Mouse (Mus musculus) heart, adult 2 months (tissue): ENCODE measurements around the gene Gbx2. TPM values are rescaled to one million over a fixed set of nuclear protein-coding genes. Genes with fewer than 3 reads are reported as not detected.

Source experiments
- DNase-seq, 2 experiments: peaks; one replicate each; pipeline ENCODE4 v3.0.0; 2021
- H3K27ac ChIP-seq: fragments of 200-600 bp; 2 replicates; pipeline ENCODE4 v1.8.1; 2022
- H3K27me3 ChIP-seq: fragments of 200-500 bp; 2 replicates; pipeline ENCODE4 v1.6.1; 2012; ENCODE audit warnings: mild to moderate bottlenecking, low read length, inconsistent platforms, mixed read lengths; ENCODE audit not compliant: control insufficient read depth, insufficient read depth
- H3K36me3 ChIP-seq: fragments of 200-500 bp; 2 replicates; pipeline ENCODE4 v1.6.1; 2012; ENCODE audit warnings: low read length, inconsistent platforms; ENCODE audit not compliant: control insufficient read depth, insufficient read depth
- H3K4me1 ChIP-seq: fragments of 200-500 bp; 2 replicates; pipeline ENCODE4 v1.6.1; 2011; ENCODE audit warnings: low read length; ENCODE audit not compliant: control insufficient read depth, insufficient read depth
- H3K4me3 ChIP-seq: fragments of 200-600 bp; 2 replicates; pipeline ENCODE4 v1.8.1; 2022
- H3K79me2 ChIP-seq: fragments of 200-500 bp; replicated peaks from 2 replicates; pipeline ENCODE4 v1.6.1; 2012; ENCODE audit warnings: mild to moderate bottlenecking, inconsistent platforms, low read length, moderate library complexity, mixed read lengths; ENCODE audit not compliant: control insufficient read depth, insufficient read depth
- H3K9ac ChIP-seq: fragments of 200-500 bp; 2 replicates; pipeline ENCODE4 v1.6.1; 2012; ENCODE audit warnings: low read depth, mild to moderate bottlenecking, control low read depth, inconsistent platforms, low read length, mixed read lengths
- CTCF ChIP-seq: fragments of 200-600 bp; IDR thresholded peaks from 2 replicates; pipeline ENCODE4 v1.8.1; 2022; ENCODE audit warnings: antibody characterized with exemption, mild to moderate bottlenecking, moderate library complexity
- EP300 ChIP-seq: fragments of 200-500 bp; IDR thresholded peaks from 2 replicates; pipeline ENCODE4 v1.6.1; 2011; ENCODE audit warnings: low read depth, low read length, control low read depth; ENCODE audit not compliant: insufficient read depth
- POLR2A ChIP-seq: fragments of 200-500 bp; IDR thresholded peaks from 2 replicates; pipeline ENCODE4 v1.6.1; 2011; ENCODE audit warnings: mild to moderate bottlenecking, low read depth, low read length, control low read depth; ENCODE audit not compliant: insufficient read depth
- WGBS: fragments of 180-500 bp; shearing (Covaris S2); methylation state at CpG from one replicate; pipeline ENCODE4 v1.1.7; 2018; 5-methylcytosine and 5-hydroxymethylcytosine counted together
- intact Hi-C: fragments of 180-260 bp; cut with DNase I; formaldehyde crosslinking; loops from one replicate; pipeline ENCODE4 v1.15.1; 2025
- long read RNA-seq: library from polyadenylated mRNA; stranded (forward); transcript quantifications from one replicate; pipeline ENCODE4 v2.0.0, GENCODE M21; 2021
- polyA plus RNA-seq: library from polyadenylated mRNA; depleted of rRNA; stranded (reverse); fragments of >200 nt; gene quantifications from 2 replicates; pipeline ENCODE4 v1.2.3, GENCODE M21; 2012; rRNA removed
- total RNA-seq, 2 experiments: library from RNA; stranded (reverse); gene quantifications; 2 replicates each; pipeline ENCODE4 v1.2.3; 2021

Gbx2 gene
- total RNA-seq (under 1 TPM; 0.18 to 0.21 TPM), polyA plus RNA-seq (0.12 and 0.14 TPM in 2 replicates)
- long read RNA-seq, result 0 reads

DNA sequence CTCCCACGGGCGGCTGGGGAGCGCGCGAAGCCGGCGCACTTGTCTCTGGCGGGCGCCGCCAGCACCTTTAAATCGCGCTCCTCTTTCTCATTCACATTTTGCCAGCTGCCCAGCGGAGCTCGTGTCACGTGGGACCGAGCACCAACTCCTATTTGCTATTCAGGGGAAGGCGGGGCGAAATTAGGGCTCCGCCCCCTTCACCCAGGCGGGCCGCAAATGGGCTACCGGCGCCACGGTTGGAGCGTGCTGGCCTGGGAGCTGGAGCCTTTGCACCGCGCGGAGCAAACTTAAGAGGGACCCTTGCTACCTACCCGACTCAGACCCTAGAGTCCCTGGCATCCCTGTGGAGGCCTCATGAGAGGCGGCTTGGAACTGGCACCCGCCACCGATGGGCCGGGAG, at the start of gene Gbx2:
Gene Gbx2, minus strand, starts transcription at position 60 of the 400 bp plus-strand sequence.
- H3K9ac ChIP-seq, result 0 out of 2 replicates have a peak within 1 kb of the TSS, but pooled peaks have one; percentile 22
- H3K4me1 ChIP-seq, result no peaks in the 10 kb centered on the region; the same call in 1 of the 2 replicates
- DNase-seq, result peak in 1 of 2 experiments; percentile 33
- TF ChIP-seq EP300 (no peak), POLR2A (no peak), CTCF (no peak)
- no peaks in the 10 kb centered on the region for H3K79me2 ChIP-seq
- intact Hi-C loops, result no loop called here
- peaks cover 56% of the 10 kb centered on the region for H3K27me3 ChIP-seq
- WGBS, result 2% methylated on average over 33 of the region's 33 CpGs
- H3K27ac ChIP-seq, result no peak within 1 kb of the TSS
- H3K36me3 ChIP-seq, result no peaks in the 10 kb centered on the region
- peak within 1 kb of the TSS; percentile 39 for H3K4me3 ChIP-seq

DNA sequence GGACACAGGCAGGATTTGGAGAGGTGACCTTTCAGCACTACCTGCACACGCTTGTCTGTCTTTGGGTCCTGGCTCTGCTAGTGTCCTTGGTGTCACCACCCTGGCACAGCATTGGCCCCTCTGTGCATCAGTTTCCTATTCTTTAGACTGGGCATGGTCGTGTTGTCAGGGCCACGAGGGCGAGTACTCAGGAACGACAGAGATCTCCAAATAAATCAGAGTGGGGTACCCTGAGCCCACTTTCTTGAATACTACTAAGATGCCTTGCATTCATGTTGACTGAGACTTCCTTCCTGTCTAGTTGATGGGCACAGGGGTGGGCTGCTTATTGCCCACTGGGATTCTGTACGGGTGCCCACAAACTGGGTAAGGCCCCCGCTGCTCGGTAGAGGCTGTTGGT, 46.3 kb upstream of the Gbx2 start:
- 88% methylated on average over 8 of the region's 8 CpGs for WGBS
- DNase-seq, result no peak

DNA sequence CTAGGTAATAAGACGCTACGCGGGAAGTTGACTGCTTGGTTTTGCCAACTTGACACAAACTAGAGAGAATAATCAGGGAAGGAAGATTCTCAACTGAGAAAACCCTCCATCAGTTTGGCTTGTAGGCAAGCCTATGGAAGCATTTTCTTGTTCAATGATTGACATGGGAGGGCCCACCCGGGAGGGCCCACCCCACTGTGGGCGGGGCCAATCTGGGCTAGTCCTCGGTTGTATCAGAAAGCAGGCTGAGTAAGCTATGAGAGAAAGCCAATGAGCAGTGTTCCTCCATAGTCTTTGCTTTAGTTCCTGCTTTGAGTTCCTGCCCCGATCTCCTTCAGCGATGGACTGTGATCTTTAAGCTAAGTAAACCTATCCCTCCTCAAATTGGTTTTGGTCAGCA, 45.4 kb upstream of the Gbx2 start:
- 77% methylated on average over 8 of the region's 8 CpGs for WGBS
- Histone ChIP-seq H3K27ac (no peak overlapping the region), H3K9ac (no peak overlapping the region), H3K4me3 (no peak overlapping the region), H3K36me3 (no peaks in the 10 kb centered on the region), H3K4me1 (no peaks in the 10 kb centered on the region), H3K79me2 (no peaks in the 10 kb centered on the region), H3K27me3 (no peaks in the 10 kb centered on the region)
- DNase-seq, result no peak
- no peak for TF ChIP-seq CTCF
- intact Hi-C loops, result no loop called here

More for the DNA sequence above, 46.3 kb upstream of the Gbx2 start:
- no peaks in the 10 kb centered on the region for H3K79me2 ChIP-seq
- no peaks in the 10 kb centered on the region for H3K4me1 ChIP-seq
- TF ChIP-seq POLR2A, result no peak
- TF ChIP-seq EP300, result no peak
- no peak for TF ChIP-seq CTCF
- no peak overlapping the region for H3K4me3 ChIP-seq
- intact Hi-C loops, result no loop called here
- H3K27ac ChIP-seq, result no peak overlapping the region
- H3K36me3 ChIP-seq, result no peaks in the 10 kb centered on the region
- H3K27me3 ChIP-seq, result no peaks in the 10 kb centered on the region
- no peak overlapping the region for H3K9ac ChIP-seq

DNA sequence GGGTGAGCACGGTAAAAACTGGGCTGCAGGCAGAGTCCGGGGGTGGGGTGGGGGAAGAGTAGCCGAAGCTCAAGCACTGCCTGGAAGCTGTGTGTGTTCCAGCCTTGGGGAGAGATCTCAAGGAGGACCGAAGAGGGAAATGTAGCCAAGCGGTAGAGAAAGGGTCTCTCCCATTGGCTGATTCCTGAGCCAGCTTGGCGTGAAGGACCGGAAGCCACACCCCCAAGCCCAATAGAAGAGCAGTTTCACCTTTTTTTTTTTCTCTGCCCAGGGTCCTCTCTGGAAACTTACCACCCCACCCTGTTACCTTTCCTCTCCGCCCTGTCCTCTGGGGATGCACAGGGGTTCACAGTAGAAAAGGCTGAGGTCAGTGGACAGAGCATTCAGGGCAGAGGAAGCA, 43.6 kb upstream of the Gbx2 start:
- TF ChIP-seq POLR2A (no peak), EP300 (no peak), CTCF (no peak)
- WGBS, result 74% methylated on average over 8 of the region's 8 CpGs
- Histone ChIP-seq H3K4me1 (no peaks in the 10 kb centered on the region), H3K27ac (no peak overlapping the region), H3K79me2 (no peaks in the 10 kb centered on the region), H3K9ac (no peak overlapping the region), H3K27me3 (no peaks in the 10 kb centered on the region), H3K36me3 (no peaks in the 10 kb centered on the region), H3K4me3 (no peak overlapping the region)
- intact Hi-C loops, result no loop called here
- no peak for DNase-seq

DNA sequence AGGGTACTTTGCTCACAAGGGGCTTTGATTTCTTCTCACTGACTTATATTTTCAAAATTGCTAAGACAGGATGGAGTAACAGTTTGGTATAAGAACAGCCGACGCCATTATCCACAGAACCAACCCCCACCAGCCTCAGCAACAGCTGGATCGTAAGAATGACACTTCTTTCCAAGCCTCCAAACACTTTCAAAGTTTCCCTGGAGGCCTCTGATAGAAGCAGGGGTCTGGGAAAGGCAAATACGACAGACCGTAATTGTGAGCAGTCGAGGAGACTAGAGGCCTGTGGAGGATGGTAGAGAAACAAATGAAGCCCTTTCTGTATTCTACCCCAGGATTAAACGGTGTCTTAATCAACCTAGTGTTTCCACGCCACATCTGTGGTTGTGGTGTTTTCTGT, 40.9 kb upstream of the Gbx2 start:
- Histone ChIP-seq H3K27me3 (peaks cover 3% of the 10 kb centered on the region; the same call in 1 of the 2 replicates), H3K36me3 (no peaks in the 10 kb centered on the region), H3K9ac (no peak overlapping the region), H3K4me3 (no peak overlapping the region), H3K79me2 (no peaks in the 10 kb centered on the region), H3K4me1 (no peaks in the 10 kb centered on the region), H3K27ac (no peak overlapping the region)
- TF ChIP-seq EP300 (no peak), CTCF (no peak), POLR2A (no peak)
- intact Hi-C loops, result no loop called here
- no peak for DNase-seq
- 60% methylated on average over 8 of the region's 8 CpGs for WGBS

DNA sequence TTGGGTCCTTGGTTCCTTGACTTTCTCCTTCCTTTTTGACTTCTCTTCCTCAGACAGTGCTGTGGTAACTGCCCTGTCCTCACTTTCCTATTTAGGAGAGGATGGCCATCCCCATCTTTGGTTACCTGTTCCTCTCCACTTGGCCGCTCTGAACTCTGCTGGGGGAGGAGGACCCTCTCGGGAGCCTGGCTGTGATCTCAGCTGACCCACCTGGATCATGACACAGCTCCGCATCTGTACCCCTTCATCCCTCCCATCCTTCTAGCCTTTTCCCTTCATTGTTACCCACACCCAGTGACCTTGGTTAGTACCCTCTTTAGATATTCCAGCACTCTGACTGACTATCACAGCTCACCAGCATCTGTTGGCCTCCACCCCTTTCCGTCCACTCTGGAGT, 38.7 kb upstream of the Gbx2 start:
- TF ChIP-seq POLR2A (no peak), CTCF (no peak), EP300 (no peak)
- Histone ChIP-seq H3K9ac (no peak overlapping the region), H3K27me3 (peaks cover 3% of the 10 kb centered on the region; the same call in 1 of the 2 replicates), H3K4me1 (no peaks in the 10 kb centered on the region), H3K36me3 (no peaks in the 10 kb centered on the region), H3K4me3 (no peak overlapping the region), H3K79me2 (no peaks in the 10 kb centered on the region), H3K27ac (no peak overlapping the region)
- 81% methylated on average over 4 of the region's 4 CpGs for WGBS
- intact Hi-C loops, result no loop called here
- no peak for DNase-seq
